Mouse (Mus musculus): ENCODE results near the gene Tex35.

DNA sequence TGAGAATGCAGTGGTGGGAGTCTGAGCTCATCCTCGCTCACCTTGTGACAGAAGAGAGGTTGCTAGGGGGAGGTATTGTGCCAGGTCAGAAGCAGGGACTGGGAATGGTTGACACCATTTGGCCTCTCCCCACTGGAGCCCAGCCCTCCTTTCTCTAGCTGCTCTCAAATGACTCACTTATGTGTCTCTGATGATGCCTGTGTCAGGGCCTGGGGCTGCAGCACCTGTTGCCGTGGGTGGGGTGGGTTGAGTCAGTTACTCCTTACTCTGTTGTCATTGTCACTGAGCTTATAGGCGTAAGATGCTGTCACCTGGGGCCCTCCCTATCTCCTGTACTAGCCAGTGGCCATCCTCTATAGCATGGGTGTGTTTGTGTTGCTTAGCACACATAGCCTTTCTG lies 17.6 kb downstream of the Tex35 start:
- TF ChIP-seq CTCF (IDR thresholded peaks at IDR 0.05; ENCODE audit: borderline replicate concordance, insufficient read depth, low read length) (no peak), POLR2A (IDR thresholded peaks at IDR 0.05; ENCODE audit: low read depth, low read length) (no peak)

All from embryonic fibroblast, embryonic 13.5 days (primary cell).